Mouse (Mus musculus) G1E-ER4 (cell line): ENCODE data around the gene Ptpn1. TPM values are rescaled to one million over a fixed set of nuclear protein-coding genes. Genes with fewer than 3 reads are reported as not detected.

Experiments
- GATA1 ChIP-seq: IDR thresholded peaks from one replicate; pipeline ENCODE4 v1.8.0; 2012; ENCODE audit warnings: low read length, inconsistent platforms
- polyA plus RNA-seq: library from polyadenylated mRNA; stranded (reverse); fragments of >175 nt; gene quantifications from 2 replicates; pipeline ENCODE4 v1.2.3, GENCODE M21; 2012

The Ptpn1 gene
- polyA plus RNA-seq, 1 experiment = 49.5 TPM

GRCm38 (mm10) chr2:167969851-167970541 is 38.1 kb downstream of the Ptpn1 start:
- TF ChIP-seq GATA1 = no peak

GRCm38 (mm10) chr2:167972146-167972545 is 40.3 kb downstream of the Ptpn1 start:
- no peak for TF ChIP-seq GATA1

- TF ChIP-seq GATA1 = no peak
Observed at GRCm38 (mm10) chr2:167972809-167973208, 41.0 kb downstream of the Ptpn1 start.

- TF ChIP-seq GATA1 = no peak
Observed at GRCm38 (mm10) chr2:167975746-167976145, 43.9 kb downstream of the Ptpn1 start.

- no peak for TF ChIP-seq GATA1
Observed at GRCm38 (mm10) chr2:167978271-167978670, 46.4 kb downstream of the Ptpn1 start.

- no peak for TF ChIP-seq GATA1
Observed at GRCm38 (mm10) chr2:167980391-167980790, 48.5 kb downstream of the Ptpn1 start.

- TF ChIP-seq GATA1 = no peak
Observed at GRCm38 (mm10) chr2:167982646-167983045, 50.8 kb downstream of the Ptpn1 start.

GRCm38 (mm10) chr2:167984371-167984770 is 52.5 kb downstream of the Ptpn1 start:
- TF ChIP-seq GATA1 = no peak

GRCm38 (mm10) chr2:167984946-167985345 is 53.1 kb downstream of the Ptpn1 start:
- no peak for TF ChIP-seq GATA1

- TF ChIP-seq GATA1 = no peak
Observed at GRCm38 (mm10) chr2:167986762-167987161, 54.9 kb downstream of the Ptpn1 start.

GRCm38 (mm10) chr2:167987640-167988039 is 55.8 kb downstream of the Ptpn1 start:
- TF ChIP-seq GATA1 = no peak

GRCm38 (mm10) chr2:167989310-167989709 is 57.5 kb downstream of the Ptpn1 start:
- no peak for TF ChIP-seq GATA1

- no peak for TF ChIP-seq GATA1
Observed at GRCm38 (mm10) chr2:167993260-167993659, 61.4 kb downstream of the Ptpn1 start.

GRCm38 (mm10) chr2:167995870-167996635 is 64.2 kb downstream of the Ptpn1 start:
- TF ChIP-seq GATA1 = no peak

GRCm38 (mm10) chr2:167996672-167997215 is 64.9 kb downstream of the Ptpn1 start:
- TF ChIP-seq GATA1 = no peak

GRCm38 (mm10) chr2:167997562-167997961 is 65.7 kb downstream of the Ptpn1 start:
- no peak for TF ChIP-seq GATA1
